Mouse (Mus musculus) large intestine, adult 2 months (tissue): Measurements from ENCODE around the gene Adamts12. TPM values are rescaled to one million over a fixed set of nuclear protein-coding genes. Genes with fewer than 3 reads are reported as not detected.

Experiments used
- DNase-seq: peaks from one replicate; pipeline ENCODE4 v3.0.0-alpha.2; 2012; ENCODE audit warnings: low read depth, low spot score
- WGBS: fragments of 180-500 bp; shearing (Covaris S2); methylation state at CpG from one replicate; pipeline ENCODE4 v1.1.7; 2018; 5-methylcytosine and 5-hydroxymethylcytosine counted together
- polyA plus RNA-seq: library from polyadenylated mRNA; depleted of rRNA; stranded (reverse); fragments of >200 nt; gene quantifications from 2 replicates; pipeline ENCODE4 v1.2.3, GENCODE M21; 2012

Adamts12 gene
- polyA plus RNA-seq, 1 experiment: 0.37 TPM

GRCm38 (mm10) chr15:11132586-11133558 lies 68.3 kb downstream of the Adamts12 start:
- 86% methylated on average over 5 of the region's 5 CpGs for WGBS
- DNase-seq: no peak

GRCm38 (mm10) chr15:11145581-11145980 lies 81.0 kb downstream of the Adamts12 start:
- DNase-seq: no peak
- WGBS: 60% methylated on average over 3 of the region's 3 CpGs

- 57% methylated on average over 6 of the region's 6 CpGs for WGBS
- no peak for DNase-seq
These were observed 94.8 kb downstream of the Adamts12 start for GRCm38 (mm10) chr15:11159386-11159785.

GRCm38 (mm10) chr15:11160759-11161158 lies 96.2 kb downstream of the Adamts12 start:
- WGBS: 51% methylated on average over 2 of the region's 2 CpGs
- DNase-seq: no peak

GRCm38 (mm10) chr15:11165883-11166282 lies 101.3 kb downstream of the Adamts12 start:
- 27% methylated on average over 3 of the region's 3 CpGs for whole genome bisulfite sequencing
- DNase-seq: no peak

- DNase-seq: no peak
- 98% methylated on average over 7 of the region's 7 CpGs for WGBS
These were observed 109.4 kb downstream of the Adamts12 start for GRCm38 (mm10) chr15:11173884-11174470.

- WGBS: 85% methylated on average over 13 of the region's 13 CpGs
- DNase-seq: no peak
These were observed 110.3 kb downstream of the Adamts12 start for GRCm38 (mm10) chr15:11174842-11175241.

- DNase-seq: no peak
- 72% methylated on average over 9 of the region's 9 CpGs for WGBS
These were observed 112.9 kb downstream of the Adamts12 start for GRCm38 (mm10) chr15:11177448-11177847.

GRCm38 (mm10) chr15:11179751-11180169 lies 115.2 kb downstream of the Adamts12 start:
- WGBS: 65% methylated on average over 2 of the region's 2 CpGs
- DNase-seq: no peak

GRCm38 (mm10) chr15:11186711-11187110 lies 122.1 kb downstream of the Adamts12 start:
- no peak for DNase-seq
- 77% methylated on average over 4 of the region's 4 CpGs for WGBS

- DNase-seq: no peak
- 75% methylated on average over 4 of the region's 4 CpGs for WGBS
These were observed 125.9 kb downstream of the Adamts12 start for GRCm38 (mm10) chr15:11190447-11190846.

GRCm38 (mm10) chr15:11192762-11193161 lies 128.2 kb downstream of the Adamts12 start:
- 66% methylated on average over 2 of the region's 2 CpGs for WGBS
- DNase-seq: no peak

GRCm38 (mm10) chr15:11197051-11197450 lies 132.5 kb downstream of the Adamts12 start:
- no peak for DNase-seq
- WGBS: 79% methylated on average over 6 of the region's 6 CpGs

GRCm38 (mm10) chr15:11198246-11198795 lies 133.7 kb downstream of the Adamts12 start:
- 87% methylated on average over 7 of the region's 7 CpGs for WGBS

GRCm38 (mm10) chr15:11203084-11203483 lies 138.5 kb downstream of the Adamts12 start:
- WGBS: 73% methylated on average over 6 of the region's 6 CpGs
- no peak for DNase-seq

More at GRCm38 (mm10) chr15:11198246-11198795, 133.7 kb downstream of the Adamts12 start:
- no peak for DNase-seq

- WGBS: 68% methylated on average over 3 of the region's 3 CpGs
- DNase-seq: no peak
These were observed 140.3 kb downstream of the Adamts12 start for GRCm38 (mm10) chr15:11204934-11205333.

GRCm38 (mm10) chr15:11210976-11211375 lies 146.4 kb downstream of the Adamts12 start:
- 87% methylated on average over 6 of the region's 6 CpGs for WGBS

GRCm38 (mm10) chr15:11233906-11234632 lies 169.5 kb downstream of the Adamts12 start:
- 76% methylated on average over 4 of the region's 4 CpGs for WGBS
- DNase-seq: no peak

More at GRCm38 (mm10) chr15:11210976-11211375, 146.4 kb downstream of the Adamts12 start:
- DNase-seq: no peak

- DNase-seq: no peak
- 86% methylated on average over 3 of the region's 3 CpGs for WGBS
These were observed 175.8 kb downstream of the Adamts12 start for GRCm38 (mm10) chr15:11240406-11240805.

- DNase-seq: no peak
- WGBS: 67% methylated on average over 2 of the region's 2 CpGs
These were observed 176.7 kb downstream of the Adamts12 start for GRCm38 (mm10) chr15:11241288-11241687.
